Comparison of ENCODE assay signal across 8 mouse cellular contexts in genomic region chr10:126809587-126809986, GRCm38 (mm10).
DNase-seq lines count a peak whose midpoint lies in the region; ATAC-seq and TF ChIP-seq lines count a peak whose summit lies in the region.

No protein-coding gene starts in this region.

- ATAC-seq in common myeloid progenitor, adult 5-6 weeks (replicated peaks; ENCODE audit: low read depth, poor library complexity, severe bottlenecking): peak; percentile 42
- ATAC-seq in hindbrain, embryonic 11.5 days (ENCODE audit: low FRiP score): no peak
- ATAC-seq in limb, embryonic 13.5 days (ENCODE audit: low FRiP score, low read depth): no peak
- peak; percentile 27; the same call in 1 of the 2 replicates for ATAC-seq in neural tube, embryonic 12.5 days (ENCODE audit: low FRiP score, low read depth)

- H3K27me3 ChIP-seq in thymus, adult 2 months (ENCODE audit: control insufficient read depth, insufficient read depth, low read length): no peaks in the 10 kb centered on the region
- no peaks in the 10 kb centered on the region for H3K27me3 ChIP-seq in hindbrain, embryonic 11.5 days (ENCODE audit: control insufficient read depth, insufficient read depth, low read length)
- no peaks in the 10 kb centered on the region for H3K27me3 ChIP-seq in limb, embryonic 13.5 days
- no peaks in the 10 kb centered on the region for H3K27me3 ChIP-seq in neural tube, embryonic 12.5 days (replicated peaks)

- TF ChIP-seq POLR2A in thymus, adult 2 months (IDR thresholded peaks at IDR 0.05; ENCODE audit: control insufficient read depth, extremely low read depth, insufficient read depth, low read length, poor library complexity): no peak

- peak overlapping the region; percentile 28 for H3K4me3 ChIP-seq in thymus, adult 2 months (ENCODE audit: control insufficient read depth, insufficient read depth, low read length)
- H3K4me3 ChIP-seq in hindbrain, embryonic 11.5 days (ENCODE audit: low read depth, low read length): no peak overlapping the region
- peak overlapping the region; percentile 31 for H3K4me3 ChIP-seq in limb, embryonic 13.5 days
- 0 out of 2 replicates have a peak overlapping the region, but pooled peaks have one; percentile 11 for H3K4me3 ChIP-seq in neural tube, embryonic 12.5 days

- no peak overlapping the region for H3K9ac ChIP-seq in hindbrain, embryonic 11.5 days (ENCODE audit: low read depth, low read length)
- H3K9ac ChIP-seq in limb, embryonic 13.5 days: no peak overlapping the region
- H3K9ac ChIP-seq in neural tube, embryonic 12.5 days: 0 out of 2 replicates have a peak overlapping the region, but pooled peaks have one; percentile 21

- no peak overlapping the region for H3K27ac ChIP-seq in thymus, adult 2 months (ENCODE audit: control insufficient read depth, insufficient read depth, low read length)
- no peak overlapping the region for H3K27ac ChIP-seq in hindbrain, embryonic 11.5 days (ENCODE audit: low read depth, low read length)
- no peak overlapping the region for H3K27ac ChIP-seq in limb, embryonic 13.5 days
- H3K27ac ChIP-seq in neural tube, embryonic 12.5 days: no peak overlapping the region

- H3K36me3 ChIP-seq in thymus, adult 2 months (ENCODE audit: control insufficient read depth, insufficient read depth, low read length): no peaks in the 10 kb centered on the region
- H3K36me3 ChIP-seq in hindbrain, embryonic 11.5 days (ENCODE audit: control insufficient read depth, insufficient read depth, low read length): no peaks in the 10 kb centered on the region
- H3K36me3 ChIP-seq in limb, embryonic 13.5 days: no peaks in the 10 kb centered on the region
- no peaks in the 10 kb centered on the region for H3K36me3 ChIP-seq in neural tube, embryonic 12.5 days

- 59% methylated on average over 17 of the region's 17 CpGs for WGBS in thymus, adult 2 months
- WGBS in hindbrain, embryonic 11.5 days: 53% methylated on average over 17 of the region's 17 CpGs
- WGBS in limb, embryonic 13.5 days: 54% methylated on average over 17 of the region's 17 CpGs
- WGBS in neural tube, embryonic 12.5 days: 46% methylated on average over 17 of the region's 17 CpGs

- H3K4me1 ChIP-seq in thymus, adult 2 months (replicated peaks; ENCODE audit: control insufficient read depth, insufficient read depth, low read length): no peaks in the 10 kb centered on the region
- H3K4me1 ChIP-seq in hindbrain, embryonic 11.5 days (replicated peaks; ENCODE audit: control insufficient read depth, insufficient read depth, low read length): no peaks in the 10 kb centered on the region
- peaks cover 28% of the 10 kb centered on the region for H3K4me1 ChIP-seq in limb, embryonic 13.5 days
- no peaks in the 10 kb centered on the region for H3K4me1 ChIP-seq in neural tube, embryonic 12.5 days

- no peaks in the 10 kb centered on the region for H3K9me3 ChIP-seq in hindbrain, embryonic 11.5 days (ENCODE audit: control insufficient read depth, low read length)
- H3K9me3 ChIP-seq in limb, embryonic 13.5 days: no peaks in the 10 kb centered on the region
- no peaks in the 10 kb centered on the region for H3K9me3 ChIP-seq in neural tube, embryonic 12.5 days

- TF ChIP-seq CTCF in thymus, adult 2 months (IDR thresholded peaks at IDR 0.05; ENCODE audit: borderline replicate concordance, control insufficient read depth, extremely low read depth, insufficient read depth, low read length, poor library complexity): no peak

- no peak for DNase-seq in thymus, adult 2 months
- DNase-seq in thymus, postnatal 36 days: no peak
- DNase-seq in hindbrain, embryonic 11.5 days (ENCODE audit: low spot score): no peak
- no peak for DNase-seq in gastrocnemius, adult 8-10 months (ENCODE audit: low spot score in 2 of 2)
- no peak for DNase-seq in yolk sac, embryonic 10.5 days (ENCODE audit: low spot score)

- peak overlapping the region; percentile 26; the same call in 1 of the 2 replicates for H3K4me2 ChIP-seq in hindbrain, embryonic 11.5 days (replicated peaks; ENCODE audit: low read depth, low read length)
- H3K4me2 ChIP-seq in limb, embryonic 13.5 days (replicated peaks): peak overlapping the region; percentile 58
- H3K4me2 ChIP-seq in neural tube, embryonic 12.5 days (replicated peaks): peak overlapping the region; percentile 46

Comparison
In these comparisons a context has a peak if more than half of its experiments do, and no peak if none do; other contexts are left out.
1. ATAC-seq: peak in common myeloid progenitor, adult 5-6 weeks (single experiment) and neural tube, embryonic 12.5 days (single experiment); none in hindbrain, embryonic 11.5 days (single experiment) and limb, embryonic 13.5 days (single experiment).
2. Peak in every context shown above with its lines, with median percentiles within 50 percentile points of each other: H3K4me2 ChIP-seq.